Mouse (Mus musculus): Measurements from ENCODE around the gene Grik1. TPM values are rescaled to one million over a fixed set of nuclear protein-coding genes. Genes with fewer than 3 reads are reported as not detected.

The Grik1 gene
- total RNA-seq, 2 experiments from 2014 or later: not detected

DNA sequence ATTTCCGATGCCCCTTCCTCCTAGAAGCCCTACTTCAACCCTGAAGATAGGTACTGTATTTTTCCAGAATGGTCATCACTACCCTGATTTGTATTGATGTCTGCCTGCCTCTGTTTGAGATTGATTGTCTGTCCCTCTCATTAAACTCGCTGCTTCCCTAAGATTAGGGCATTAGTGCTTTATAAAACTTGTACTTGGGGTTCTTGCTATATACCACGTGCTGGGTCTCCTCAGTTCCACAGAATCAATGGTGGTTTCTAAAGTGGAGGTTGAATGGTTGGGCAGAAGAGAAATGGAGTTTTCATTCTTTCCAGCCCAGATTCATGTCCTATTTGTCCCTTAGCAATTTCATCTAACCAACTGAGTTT, 316.0 kb downstream of the Grik1 start:
- no peak for DNase-seq
- intact Hi-C loops (cut with DNase I): no loop called here
- Histone ChIP-seq H3K4me3 (no peak overlapping the region), H3K27ac (no peak overlapping the region)
- TF ChIP-seq CTCF (IDR thresholded peaks at IDR 0.05): no peak

DNA sequence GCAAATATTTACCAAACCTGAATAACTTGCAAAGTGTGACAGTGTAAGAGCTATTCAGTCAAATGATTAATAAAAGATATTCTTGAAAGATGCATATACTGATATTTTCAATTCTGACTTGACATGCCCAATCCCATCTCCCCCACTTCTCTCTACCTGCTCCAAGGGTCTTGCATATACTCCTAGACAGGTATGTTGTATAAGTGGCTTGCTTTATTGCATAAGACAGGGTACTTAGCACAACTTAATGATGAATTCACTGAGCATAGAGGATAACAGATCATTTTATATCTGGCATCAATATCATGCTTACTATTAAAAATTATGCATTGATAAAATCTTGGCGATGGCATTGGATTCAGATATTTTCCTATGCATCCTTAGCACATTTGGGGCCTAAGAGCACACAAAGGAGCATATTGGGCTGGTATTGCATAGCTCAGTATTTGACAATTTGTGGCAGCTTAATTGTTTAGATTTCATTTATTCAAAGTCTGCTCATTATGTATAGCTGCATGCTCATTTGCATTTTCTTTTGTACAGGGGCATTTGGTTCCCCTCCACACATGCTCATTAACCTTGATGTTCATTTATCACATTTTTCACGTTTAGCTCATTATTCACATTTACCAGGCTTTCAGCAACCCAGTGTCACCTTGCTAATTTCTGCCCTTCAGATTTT, 316.5 kb downstream of the Grik1 start:
- intact Hi-C loops (cut with DNase I): no loop called here
- DNase-seq: no peak
- Histone ChIP-seq H3K27ac (no peak overlapping the region), H3K4me3 (no peak overlapping the region)
- no peak for TF ChIP-seq CTCF (IDR thresholded peaks at IDR 0.05)

DNA sequence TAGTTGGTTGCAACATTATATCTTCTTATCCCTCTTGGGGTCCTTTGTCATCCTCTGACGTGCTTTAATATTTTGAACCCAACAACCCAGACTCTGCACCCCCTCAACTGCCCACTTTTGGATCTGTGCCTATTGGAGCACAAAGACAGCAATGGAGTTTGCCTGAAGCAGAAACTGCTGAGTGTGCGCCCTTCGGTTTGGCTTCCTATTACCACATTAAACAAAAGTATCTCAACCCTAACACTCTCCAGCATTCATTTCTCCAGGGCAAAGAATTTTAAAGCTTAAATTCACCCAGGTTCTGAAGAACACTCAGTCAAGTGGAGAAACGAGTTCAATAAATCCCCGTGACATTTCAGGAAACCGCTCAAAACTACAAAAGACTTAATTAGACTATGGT, 318.2 kb downstream of the Grik1 start:
- Histone ChIP-seq H3K4me3 (no peak overlapping the region), H3K27ac (no peak overlapping the region)
- intact Hi-C loops (cut with DNase I): no loop called here
- no peak for DNase-seq
- TF ChIP-seq CTCF (IDR thresholded peaks at IDR 0.05): no peak

DNA sequence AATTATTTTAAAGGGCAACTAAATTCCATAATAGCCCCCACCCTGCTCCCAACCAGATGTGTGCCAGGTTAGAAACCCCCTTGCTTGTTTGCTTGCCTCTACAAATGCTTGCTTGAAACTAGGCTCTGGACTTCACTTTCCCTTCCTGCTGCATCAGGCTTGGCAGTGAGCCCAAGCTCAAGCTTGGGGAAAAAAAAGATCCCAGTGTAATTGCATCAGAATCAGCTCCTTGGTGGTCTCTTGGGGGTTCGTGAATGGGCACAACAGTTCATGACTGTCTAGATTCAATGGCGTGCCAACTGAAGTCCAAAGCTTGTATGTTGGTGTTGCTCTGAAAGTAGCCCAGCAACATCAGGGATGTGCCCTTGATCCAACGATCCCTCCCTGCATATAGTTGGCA, 320.1 kb downstream of the Grik1 start:
- TF ChIP-seq CTCF (IDR thresholded peaks at IDR 0.05): no peak
- no peak overlapping the region for H3K4me3 ChIP-seq

DNA sequence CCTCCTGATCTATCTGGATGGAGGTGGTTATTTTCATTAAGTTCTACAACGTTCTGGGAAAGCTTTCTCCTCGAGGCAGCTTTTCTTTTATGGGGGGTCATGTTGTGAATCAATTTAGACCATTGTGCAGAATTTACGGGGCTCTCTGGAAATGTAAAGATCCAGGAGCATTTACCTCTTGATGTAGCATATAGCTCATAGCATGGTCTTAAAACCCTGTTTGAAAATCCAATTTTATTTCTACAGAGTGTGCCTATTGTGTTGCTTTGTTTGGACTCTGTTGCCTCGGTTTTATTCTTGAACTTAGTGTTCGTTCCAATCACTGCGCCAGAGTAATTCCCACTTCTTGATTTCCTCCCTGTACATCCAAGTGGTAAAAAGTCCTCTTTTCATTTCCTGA, 328.6 kb downstream of the Grik1 start:
- Histone ChIP-seq H3K27ac (no peak overlapping the region), H3K4me3 (no peak overlapping the region)
- DNase-seq: no peak
- intact Hi-C loops (cut with DNase I): no loop called here
- TF ChIP-seq CTCF (IDR thresholded peaks at IDR 0.05): no peak

More for the DNA sequence above, 320.1 kb downstream of the Grik1 start:
- no peak for DNase-seq
- intact Hi-C loops (cut with DNase I): no loop called here
- H3K27ac ChIP-seq: no peak overlapping the region

DNA sequence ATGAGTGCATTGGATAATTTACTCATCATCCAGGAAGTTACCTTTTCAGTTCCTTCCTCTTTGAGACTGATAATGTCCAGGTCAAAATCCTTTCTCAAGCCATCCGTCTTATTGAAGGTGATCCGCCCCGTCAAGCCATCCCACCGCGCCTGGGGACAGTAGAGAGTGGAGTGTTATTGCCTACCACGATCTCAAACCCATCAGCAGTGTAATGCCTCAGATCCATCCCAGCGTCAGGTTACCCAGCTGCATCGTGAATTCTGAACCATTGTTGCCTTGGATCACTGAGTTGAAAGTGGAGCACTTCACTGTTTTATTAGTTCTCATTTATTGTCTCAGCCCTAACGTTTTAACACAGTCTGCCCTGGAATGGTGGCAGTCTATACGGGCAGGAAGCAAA, 332.6 kb downstream of the Grik1 start:
- Histone ChIP-seq H3K27ac (no peak overlapping the region), H3K4me3 (no peak overlapping the region)
- DNase-seq: no peak
- TF ChIP-seq CTCF (IDR thresholded peaks at IDR 0.05): no peak
- intact Hi-C loops (cut with DNase I): no loop called here

DNA sequence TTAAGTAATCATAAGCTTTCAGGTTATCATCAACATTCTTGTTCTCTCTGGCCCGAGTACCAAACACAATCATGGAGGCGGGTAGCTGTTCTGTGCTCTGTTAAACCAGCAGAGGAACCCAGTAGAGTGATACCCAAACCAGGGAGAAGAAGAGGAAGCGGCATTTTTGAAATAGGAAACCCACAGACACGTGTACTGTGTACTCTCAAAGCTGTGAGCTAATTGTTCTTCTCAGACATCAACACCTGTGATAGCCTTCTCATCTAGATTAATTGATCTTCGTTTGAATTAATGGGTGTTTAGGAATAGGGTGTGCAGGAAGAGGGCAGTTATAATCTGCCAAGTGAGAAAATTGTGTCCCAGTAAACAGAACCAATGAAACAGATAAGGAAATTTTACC, 333.9 kb downstream of the Grik1 start:
- TF ChIP-seq CTCF (IDR thresholded peaks at IDR 0.05): no peak
- H3K4me3 ChIP-seq: no peak overlapping the region
- intact Hi-C loops (cut with DNase I): no loop called here
- no peak overlapping the region for H3K27ac ChIP-seq
- DNase-seq: no peak

DNA sequence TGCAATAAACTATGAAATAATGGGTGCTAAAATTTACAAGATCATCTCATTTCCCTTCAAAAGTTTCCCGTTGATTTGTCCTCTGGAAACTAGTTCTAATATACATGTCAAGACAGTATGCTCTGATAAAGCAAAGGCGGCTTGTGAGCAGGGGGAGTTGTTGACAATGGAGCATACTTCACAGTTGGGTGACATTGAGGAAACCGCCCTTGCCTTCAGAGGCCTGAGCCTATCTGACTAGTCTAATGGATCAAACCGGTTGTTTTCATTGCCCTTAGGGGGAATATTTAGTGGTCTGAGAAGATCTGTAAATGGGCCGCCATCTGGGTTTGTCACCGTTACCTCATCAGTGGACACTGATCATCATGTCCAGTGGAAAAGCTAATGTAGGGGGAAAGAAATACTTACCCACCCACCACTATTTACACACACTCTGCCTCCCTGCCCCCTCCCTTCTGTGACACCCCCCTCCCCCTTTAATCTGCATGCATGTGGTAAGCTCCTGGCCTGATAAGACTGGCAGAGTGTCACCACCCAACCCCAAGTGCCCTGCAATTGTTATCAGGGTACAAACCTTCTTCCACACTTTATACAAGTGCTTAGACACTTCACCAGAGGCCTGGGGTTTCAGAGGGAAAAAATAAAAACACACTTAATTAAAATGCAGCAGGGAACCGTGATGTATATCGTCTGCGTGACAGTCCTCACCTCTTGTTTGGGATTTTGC, 335.2 kb downstream of the Grik1 start:
- Histone ChIP-seq H3K27ac (no peak overlapping the region), H3K4me3 (no peak overlapping the region)
- no peak for TF ChIP-seq CTCF (IDR thresholded peaks at IDR 0.05)
- intact Hi-C loops (cut with DNase I): no loop called here
- DNase-seq: no peak

DNA sequence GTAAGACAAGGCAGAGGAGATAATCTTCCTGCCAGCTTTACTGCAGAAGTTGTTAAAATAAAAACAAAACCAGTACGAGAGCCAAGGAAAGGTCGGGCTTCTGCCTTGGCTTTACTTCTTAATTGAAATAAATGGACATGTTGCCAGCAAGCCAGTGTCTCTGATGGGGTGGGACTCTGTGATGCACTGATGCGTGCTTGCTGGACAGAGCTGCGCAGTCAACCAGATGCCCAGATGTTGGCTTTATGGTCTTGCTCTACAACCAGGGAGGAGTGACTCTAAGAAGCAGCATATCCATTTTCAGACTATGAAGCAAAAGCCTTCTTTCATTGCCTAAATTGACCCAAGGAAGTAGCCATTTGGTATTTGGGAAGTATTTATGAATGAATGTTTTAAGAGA, 336.9 kb downstream of the Grik1 start:
- Histone ChIP-seq H3K4me3 (no peak overlapping the region), H3K27ac (no peak overlapping the region)
- intact Hi-C loops (cut with DNase I): no loop called here
- no peak for TF ChIP-seq CTCF (IDR thresholded peaks at IDR 0.05)
- no peak for DNase-seq

DNA sequence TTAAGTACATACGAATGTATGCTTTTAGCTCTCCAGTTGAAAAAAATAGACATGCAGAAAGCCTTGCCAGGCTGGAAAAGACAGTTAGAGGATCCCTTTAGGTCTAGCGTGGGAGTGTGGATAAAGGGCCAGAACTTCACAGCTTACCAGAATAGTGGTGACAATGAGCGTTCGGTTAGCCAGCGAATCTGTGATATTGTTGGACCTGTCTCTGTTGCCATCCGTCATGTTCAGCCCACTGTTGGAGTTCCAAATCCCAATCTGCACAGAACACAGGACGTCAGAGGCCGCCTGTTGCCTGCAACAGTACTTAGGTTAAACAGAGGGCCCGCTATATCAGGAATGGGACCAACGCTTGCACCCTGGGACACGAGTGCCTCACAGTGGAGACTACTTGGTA, 340.2 kb downstream of the Grik1 start:
- Histone ChIP-seq H3K27ac (no peak overlapping the region), H3K4me3 (no peak overlapping the region)
- intact Hi-C loops (cut with DNase I): no loop called here
- DNase-seq: no peak
- TF ChIP-seq CTCF (IDR thresholded peaks at IDR 0.05): no peak

DNA sequence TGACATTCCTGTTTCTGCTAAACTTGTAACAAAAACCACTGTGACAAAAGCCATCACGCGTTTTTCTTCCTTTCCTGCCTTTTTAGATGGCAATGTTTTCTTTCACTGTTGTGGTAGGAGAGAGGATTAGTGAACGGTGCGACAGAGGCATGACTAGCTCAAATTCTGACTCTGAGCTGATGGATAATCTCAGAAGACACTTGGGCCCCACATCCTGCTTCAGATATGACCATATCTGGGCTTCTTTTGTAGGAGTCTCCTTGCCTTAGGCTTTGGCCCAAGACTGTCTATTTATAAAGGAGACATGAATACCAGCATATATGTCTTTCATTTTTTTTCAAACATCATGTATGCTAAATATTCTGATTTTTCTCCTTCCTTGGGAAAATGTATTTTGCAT, 341.9 kb downstream of the Grik1 start:
- TF ChIP-seq CTCF (IDR thresholded peaks at IDR 0.05): no peak
- Histone ChIP-seq H3K27ac (no peak overlapping the region), H3K4me3 (no peak overlapping the region)
- intact Hi-C loops (cut with DNase I): no loop called here
- DNase-seq: no peak

DNA sequence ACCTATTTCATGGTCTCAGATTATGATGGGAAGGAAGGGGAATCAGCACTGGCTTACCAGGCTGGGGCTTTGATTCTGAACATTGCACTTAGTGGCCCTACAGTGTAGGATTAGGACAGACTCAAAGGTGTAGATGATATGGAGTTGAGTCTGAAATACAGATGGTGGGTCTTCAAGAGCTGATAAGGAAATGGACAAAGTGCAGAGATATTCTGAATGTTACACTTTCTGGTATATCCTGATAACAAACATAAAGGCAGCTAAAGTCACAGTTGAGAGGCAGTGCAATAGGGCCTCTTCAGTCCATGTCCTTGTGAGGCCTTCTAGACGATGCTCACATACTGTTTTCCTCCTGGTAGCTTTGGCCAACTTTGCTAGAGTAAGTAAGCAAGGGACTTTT, 345.7 kb downstream of the Grik1 start:
- no peak for DNase-seq
- TF ChIP-seq CTCF (IDR thresholded peaks at IDR 0.05): no peak
- Histone ChIP-seq H3K4me3 (no peak overlapping the region), H3K27ac (no peak overlapping the region)
- intact Hi-C loops (cut with DNase I): no loop called here

DNA sequence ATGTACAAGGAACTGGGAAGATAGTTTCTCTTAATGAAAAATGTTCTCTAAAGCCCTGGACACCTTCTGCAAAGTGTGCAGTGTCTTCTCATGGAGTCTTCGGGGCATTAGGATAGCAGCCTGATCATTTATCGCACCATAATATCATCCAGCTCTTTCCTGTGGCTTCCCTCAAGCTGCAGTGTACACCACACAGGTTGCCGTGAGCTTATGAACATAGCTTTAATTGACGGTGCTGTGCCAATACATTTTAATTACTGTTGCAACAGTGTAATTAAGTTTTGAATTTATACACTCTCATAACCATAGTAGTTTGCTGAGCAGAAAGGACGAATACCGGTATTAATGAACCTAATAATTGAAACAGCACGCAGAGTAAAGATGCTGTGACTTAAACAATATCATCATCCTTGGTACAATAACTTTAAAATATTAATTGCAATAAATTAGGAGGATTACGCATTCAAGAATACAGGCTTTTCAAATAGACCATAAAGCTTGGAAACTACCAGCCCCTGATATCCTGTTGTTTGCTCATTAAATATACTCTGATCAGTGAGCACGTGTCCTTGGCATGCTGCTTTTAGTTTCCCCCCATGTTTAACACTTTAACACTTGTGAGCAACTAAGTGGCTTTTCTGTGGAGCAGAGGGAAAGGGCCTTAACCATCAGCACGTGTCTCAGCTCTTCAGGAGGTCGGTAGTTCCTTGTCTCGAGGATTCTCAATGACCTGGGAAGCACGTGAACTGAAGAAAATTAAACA, 347.8 kb downstream of the Grik1 start:
- Histone ChIP-seq H3K4me3 (no peak overlapping the region), H3K27ac (no peak overlapping the region)
- TF ChIP-seq CTCF (IDR thresholded peaks at IDR 0.05): no peak
- intact Hi-C loops (cut with DNase I): no loop called here
- no peak for DNase-seq
